Mouse (Mus musculus) heart, embryonic 15.5 days (tissue): ENCODE data around the gene AI661453. TPM values are rescaled to one million over a fixed set of nuclear protein-coding genes. Genes with fewer than 3 reads are reported as not detected.
"Not testable (repeated sequence)": the region's sequence is repeated elsewhere in the genome, so short reads cannot be mapped to it uniquely, and the experiment has no call there.

Source experiments
- ATAC-seq: fragments of 200-750 bp; cut with Nextera tagmentation; replicated peaks from 2 replicates; pipeline ENCODE4 v1.8.0; 2017; ENCODE audit warnings: low read depth, moderate TSS enrichment; ENCODE audit not compliant: insufficient number of reproducible peaks, insufficient read depth, low FRiP score
- H3K27ac ChIP-seq: fragments of 300-500 bp; sonication (generic); 2 replicates; pipeline ENCODE4 v1.5.1; 2015; ENCODE audit warnings: mild to moderate bottlenecking, inconsistent platforms
- H3K27me3 ChIP-seq: fragments of 300-500 bp; sonication (generic); 2 replicates; pipeline ENCODE4 v1.6.1; 2015; ENCODE audit warnings: inconsistent platforms
- H3K36me3 ChIP-seq: fragments of 300-500 bp; sonication (generic); 2 replicates; pipeline ENCODE4 v1.6.1; 2015; ENCODE audit warnings: mild to moderate bottlenecking, inconsistent platforms
- H3K4me1 ChIP-seq: fragments of 300-500 bp; sonication (generic); replicated peaks from 2 replicates; pipeline ENCODE4 v1.6.1; 2015; ENCODE audit warnings: inconsistent platforms
- H3K4me2 ChIP-seq: fragments of 300-500 bp; sonication (generic); 2 replicates; pipeline ENCODE4 v1.6.1; 2015; ENCODE audit warnings: inconsistent platforms, mild to moderate bottlenecking, moderate library complexity
- H3K4me3 ChIP-seq: fragments of 300-500 bp; sonication (generic); 2 replicates; pipeline ENCODE4 v1.5.1; 2015; ENCODE audit warnings: mild to moderate bottlenecking, inconsistent platforms
- H3K9ac ChIP-seq: fragments of 300-500 bp; sonication (generic); 2 replicates; pipeline ENCODE4 v1.6.1; 2015; ENCODE audit warnings: mild to moderate bottlenecking, inconsistent platforms
- H3K9me3 ChIP-seq: fragments of 300-500 bp; sonication (generic); replicated peaks from 2 replicates; pipeline ENCODE4 v1.6.1; 2016; ENCODE audit warnings: inconsistent platforms
- WGBS: fragments of 180-500 bp; shearing (Covaris S2); methylation state at CpG from one replicate; pipeline ENCODE4 v1.1.7; 2015; ENCODE audit warnings: mixed read lengths; 5-methylcytosine and 5-hydroxymethylcytosine counted together
- polyA plus RNA-seq: library from polyadenylated mRNA; unstranded; fragments of >200 nt; fragmentation: Nextera tagmentation; extraction: Ambion mirVana; gene quantifications from 2 replicates; pipeline ENCODE4 v1.2.1, GENCODE M21; 2015

AI661453 gene
- polyA plus RNA-seq: 0.96 and 1.2 TPM in 2 replicates

- 1% methylated on average over 45 of the region's 45 CpGs for WGBS
- H3K27ac ChIP-seq: peak within 1 kb of the TSS; percentile 34
- no peaks in the 10 kb centered on the region for H3K9me3 ChIP-seq
- peak within 1 kb of the TSS; percentile 97 for H3K4me2 ChIP-seq
- peak within 1 kb of the TSS; percentile 64 for H3K4me3 ChIP-seq
- H3K9ac ChIP-seq: peak within 1 kb of the TSS; percentile 66
- ATAC-seq: peak; percentile 57
- no peaks in the 10 kb centered on the region; the same call in 1 of the 2 replicates for H3K27me3 ChIP-seq
- no peaks in the 10 kb centered on the region for H3K36me3 ChIP-seq
- peaks cover 47% of the 10 kb centered on the region for H3K4me1 ChIP-seq
These were observed at the start of gene AI661453 for GRCm38 (mm10) chr17:47436156-47436906. Gene AI661453, plus strand, starts transcription at chr17:47436615.

DNA sequence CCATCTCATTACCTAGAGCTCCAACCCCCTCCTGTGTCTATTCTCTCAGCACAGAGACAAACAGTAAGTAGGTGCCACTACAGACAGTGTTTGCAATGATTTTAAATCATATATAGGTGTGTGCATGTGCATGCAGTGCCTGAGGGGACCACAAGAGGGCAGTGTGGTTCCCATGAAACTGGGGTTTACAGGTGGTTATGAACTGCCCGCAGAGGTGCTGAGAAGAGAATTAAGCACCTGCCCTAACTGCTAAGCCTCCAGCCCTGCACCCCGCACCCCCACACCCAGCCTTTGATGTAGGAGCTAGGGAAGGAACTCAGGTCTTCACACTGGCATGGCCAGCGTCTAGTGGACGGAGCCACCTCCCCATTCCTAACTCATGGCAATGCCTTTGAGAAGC is 49.8 kb upstream of the AI661453 start:
- Histone ChIP-seq H3K9ac (no peak overlapping the region), H3K9me3 (peaks cover 3% of the 10 kb centered on the region; the same call in 1 of the 2 replicates), H3K4me2 (no peak overlapping the region), H3K4me1 (no peaks in the 10 kb centered on the region), H3K4me3 (no peak overlapping the region), H3K27ac (no peak overlapping the region), H3K36me3 (peaks cover 3% of the 10 kb centered on the region; the same call in 1 of the 2 replicates), H3K27me3 (no peaks in the 10 kb centered on the region)
- WGBS: 64% methylated on average over 4 of the region's 4 CpGs
- no peak for ATAC-seq

- 18% methylated on average over 24 of the region's 24 CpGs for WGBS
- H3K4me1 ChIP-seq: peaks cover 15% of the 10 kb centered on the region
- H3K4me3 ChIP-seq: peak overlapping the region; percentile 42
- 0 out of 2 replicates have a peak overlapping the region, but pooled peaks have one; percentile 8 for H3K9ac ChIP-seq
- H3K36me3 ChIP-seq: no peaks in the 10 kb centered on the region
- H3K27me3 ChIP-seq: peaks cover 24% of the 10 kb centered on the region
- peak overlapping the region; percentile 70 for H3K4me2 ChIP-seq
- H3K27ac ChIP-seq: no peak overlapping the region
- ATAC-seq: no peak
- H3K9me3 ChIP-seq: no peaks in the 10 kb centered on the region
These were observed 42.1 kb upstream of the AI661453 start for GRCm38 (mm10) chr17:47394223-47394869.

DNA sequence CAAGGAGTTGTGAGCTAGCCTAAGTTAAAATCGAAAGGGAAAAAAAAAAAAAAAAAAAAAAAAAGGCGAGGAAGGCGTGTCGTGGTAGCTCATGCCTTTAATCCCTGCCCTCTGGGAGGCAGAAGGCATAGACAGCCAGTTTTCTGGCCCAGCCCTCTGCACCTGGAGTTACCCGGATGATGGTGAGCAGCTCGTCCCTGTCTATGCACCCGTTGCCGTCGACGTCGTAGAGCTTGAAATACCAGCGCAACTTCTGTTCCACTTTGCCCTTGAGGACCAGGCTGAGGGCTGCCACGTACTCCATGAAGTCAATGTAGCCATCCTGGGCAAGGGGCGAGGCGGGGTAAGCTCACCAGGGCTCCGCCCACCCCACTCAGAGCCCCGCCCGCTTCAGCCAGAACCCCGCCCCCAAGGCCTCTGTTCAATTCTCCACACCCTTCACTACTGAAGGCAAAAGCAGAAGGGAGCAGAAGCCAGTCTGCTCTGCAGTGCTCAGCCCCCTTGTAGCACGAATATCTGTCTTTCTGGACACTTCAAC is 41.0 kb upstream of the AI661453 start:
- Histone ChIP-seq H3K27ac (no peak overlapping the region), H3K4me3 (peak overlapping the region; percentile 42), H3K36me3 (no peaks in the 10 kb centered on the region), H3K4me1 (peaks cover 15% of the 10 kb centered on the region), H3K27me3 (peaks cover 24% of the 10 kb centered on the region), H3K9ac (0 out of 2 replicates have a peak overlapping the region, but pooled peaks have one; percentile 19), H3K9me3 (no peaks in the 10 kb centered on the region), H3K4me2 (peak overlapping the region; percentile 70)
- WGBS: 3% methylated on average over 19 of the region's 20 CpGs
- ATAC-seq: no peak

DNA sequence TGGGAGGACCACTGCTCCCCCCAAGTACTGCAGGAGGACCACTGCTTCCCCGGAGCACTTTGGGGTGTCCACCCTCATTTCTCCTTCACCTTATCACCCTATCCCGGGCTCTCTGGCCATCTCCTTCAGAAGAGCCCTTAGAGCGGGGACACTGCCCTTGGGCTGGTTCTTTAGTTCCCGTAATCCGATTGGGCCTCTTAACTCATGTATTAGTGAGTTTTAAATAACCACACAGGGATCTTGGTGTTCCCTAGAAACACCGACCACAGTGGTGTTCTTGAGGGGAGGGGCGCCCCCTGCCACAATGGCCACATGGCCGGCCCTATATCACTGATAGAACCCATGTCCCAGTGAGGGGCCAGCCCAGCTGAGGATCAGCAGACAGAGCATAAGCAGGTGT is 37.3 kb upstream of the AI661453 start:
- H3K4me2 ChIP-seq: no peak overlapping the region
- peaks cover 20% of the 10 kb centered on the region for H3K27me3 ChIP-seq
- no peak overlapping the region for H3K4me3 ChIP-seq
- H3K36me3 ChIP-seq: no peaks in the 10 kb centered on the region
- H3K9me3 ChIP-seq: no peaks in the 10 kb centered on the region
- H3K27ac ChIP-seq: no peak overlapping the region
- H3K9ac ChIP-seq: no peak overlapping the region
- no peak for ATAC-seq
- WGBS: 75% methylated on average over 8 of the region's 8 CpGs
- H3K4me1 ChIP-seq: peaks cover 15% of the 10 kb centered on the region

DNA sequence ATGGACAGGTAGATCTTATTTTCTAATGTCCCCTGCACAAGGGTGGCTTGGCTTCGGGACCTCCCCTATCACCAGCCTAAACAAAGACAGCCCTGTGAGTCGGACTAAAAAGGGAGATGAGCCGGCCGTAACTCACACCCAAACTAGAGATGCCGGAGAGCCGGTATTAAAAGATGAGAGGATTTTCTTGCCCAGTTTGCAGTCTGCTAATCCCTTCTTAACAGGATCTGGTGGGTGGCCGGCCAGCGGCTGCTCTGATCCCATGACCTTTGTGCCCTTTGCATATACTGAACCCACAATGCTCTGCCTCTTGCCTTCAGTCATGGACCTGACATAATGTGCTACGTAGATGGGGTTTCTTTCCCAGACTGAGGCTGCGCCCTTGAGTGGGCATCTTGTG is 36.0 kb upstream of the AI661453 start, which contains the start of gene Guca1a:
Gene Guca1a (minus strand): TSS at position 134 of the 400 bp plus-strand sequence.
- Histone ChIP-seq H3K36me3 (no peaks in the 10 kb centered on the region), H3K27me3 (peaks cover 13% of the 10 kb centered on the region), H3K27ac (no peak within 1 kb of the TSS), H3K4me3 (no peak within 1 kb of the TSS), H3K9me3 (no peaks in the 10 kb centered on the region), H3K4me2 (no peak within 1 kb of the TSS), H3K9ac (no peak within 1 kb of the TSS), H3K4me1 (peaks cover 3% of the 10 kb centered on the region)
- ATAC-seq: no peak
- 59% methylated on average over 10 of the region's 10 CpGs for WGBS

GRCm38 (mm10) chr17:47407717-47408557 is 28.5 kb upstream of the AI661453 start:
- no peaks in the 10 kb centered on the region for H3K36me3 ChIP-seq
- no peaks in the 10 kb centered on the region for H3K4me1 ChIP-seq
- H3K4me3 ChIP-seq: no peak overlapping the region
- 54% methylated on average over 10 of the region's 10 CpGs for WGBS
- no peak for ATAC-seq
- H3K27ac ChIP-seq: no peak overlapping the region
- no peak overlapping the region for H3K4me2 ChIP-seq
- no peak overlapping the region for H3K9ac ChIP-seq
- no peaks in the 10 kb centered on the region for H3K9me3 ChIP-seq
- H3K27me3 ChIP-seq: peaks cover 59% of the 10 kb centered on the region

DNA sequence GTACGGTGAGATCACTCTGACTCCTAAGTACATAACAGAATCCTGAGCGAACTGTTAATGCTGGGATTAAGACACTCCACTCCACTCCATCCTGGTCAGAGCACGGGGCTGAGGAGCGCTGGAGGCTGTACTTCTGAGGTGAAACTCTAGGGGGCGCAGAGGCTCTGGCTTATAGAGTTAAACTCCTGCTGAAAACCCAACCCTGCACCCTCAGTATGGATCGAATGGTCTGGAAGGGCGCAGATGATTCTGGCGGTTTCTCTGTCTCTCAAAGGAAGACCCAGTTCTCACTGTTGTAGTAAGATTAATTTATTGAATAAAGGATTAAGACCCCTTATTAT is 27.9 kb upstream of the AI661453 start:
- Histone ChIP-seq H3K27ac (no peak overlapping the region), H3K9me3 (no peaks in the 10 kb centered on the region), H3K36me3 (no peaks in the 10 kb centered on the region), H3K4me3 (no peak overlapping the region), H3K4me1 (no peaks in the 10 kb centered on the region), H3K27me3 (peaks cover 64% of the 10 kb centered on the region), H3K9ac (no peak overlapping the region), H3K4me2 (no peak overlapping the region)
- peak; percentile 45; the same call in 1 of the 2 replicates for ATAC-seq
- WGBS: 23% methylated on average over 8 of the region's 8 CpGs

DNA sequence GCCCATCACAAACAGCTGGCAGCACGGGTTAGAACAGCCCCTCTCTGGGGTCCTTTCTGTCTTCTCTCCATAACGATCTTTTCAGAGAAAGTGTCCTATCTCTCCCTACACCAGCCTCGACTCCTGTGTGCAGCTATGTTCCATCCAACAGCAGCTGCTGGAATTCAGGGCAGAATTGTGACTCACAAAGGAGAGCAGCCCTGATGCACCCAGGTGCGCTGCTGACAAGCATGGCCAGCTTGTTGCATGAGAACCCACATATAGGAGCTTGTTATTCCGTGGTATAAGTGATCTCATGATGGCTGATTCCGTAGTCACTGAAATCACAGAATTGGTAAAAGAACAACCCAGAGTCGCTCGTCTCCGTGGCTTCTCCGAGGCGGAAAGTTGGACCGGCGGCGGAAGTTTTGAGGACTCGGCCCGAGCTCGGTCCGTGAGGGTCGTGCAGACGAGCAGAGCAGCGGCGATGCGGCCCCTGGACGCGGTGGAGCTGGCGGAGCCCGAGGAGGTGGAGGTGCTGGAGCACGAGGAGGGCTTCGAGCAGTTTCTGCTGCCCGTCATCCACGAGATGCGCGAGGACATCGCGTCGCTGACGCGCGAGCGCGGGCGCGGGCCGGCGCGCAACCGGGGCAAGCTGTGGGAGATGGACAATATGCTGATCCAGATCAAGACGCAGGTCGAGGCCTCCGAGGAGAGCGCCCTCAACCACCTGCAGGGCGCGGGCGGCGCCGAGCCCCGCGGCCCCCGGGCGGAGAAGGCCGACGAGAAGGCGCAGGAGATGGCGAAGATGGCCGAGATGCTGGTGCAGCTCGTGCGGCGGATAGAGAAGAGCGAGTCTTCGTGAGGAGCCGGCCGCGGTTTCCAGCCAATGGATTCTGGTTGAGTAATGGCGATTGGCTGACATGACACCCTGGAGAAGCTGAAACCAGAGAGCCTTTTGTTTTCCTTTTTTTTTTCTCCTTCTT is 26.2 kb upstream of the AI661453 start:
- peak overlapping the region; percentile 70 for H3K4me2 ChIP-seq
- H3K4me3 ChIP-seq: peak overlapping the region; percentile 42
- not testable (repeated sequence) for H3K4me1 ChIP-seq, H3K9me3 ChIP-seq, H3K36me3 ChIP-seq, ATAC-seq, H3K9ac ChIP-seq, H3K27ac ChIP-seq
- peaks cover 69% of the 10 kb centered on the region for H3K27me3 ChIP-seq
- 3% methylated on average over 74 of the region's 74 CpGs for WGBS

DNA sequence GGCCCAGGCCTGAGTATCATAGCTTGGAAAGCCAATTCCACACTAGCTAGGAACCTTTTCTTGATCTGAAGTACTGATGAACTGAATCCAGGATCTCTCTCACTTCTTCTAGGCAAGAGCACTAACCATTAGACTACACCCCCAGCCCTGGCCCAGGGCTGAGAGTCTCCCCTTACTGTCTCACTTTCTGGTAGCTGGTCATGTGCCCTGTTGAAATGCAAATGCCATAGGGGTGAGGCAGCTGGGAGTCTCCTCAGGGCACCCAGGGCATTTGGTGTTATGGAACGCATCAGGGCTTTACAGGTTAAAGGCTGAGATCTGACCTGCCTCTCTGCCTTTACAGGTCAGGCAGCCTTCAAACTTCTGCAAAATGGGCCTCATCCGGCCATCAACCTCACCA is 16.2 kb upstream of the AI661453 start:
- Histone ChIP-seq H3K27me3 (no peaks in the 10 kb centered on the region), H3K9me3 (no peaks in the 10 kb centered on the region), H3K27ac (no peak overlapping the region), H3K4me1 (peaks cover 4% of the 10 kb centered on the region; the same call in 1 of the 2 replicates), H3K4me3 (no peak overlapping the region), H3K36me3 (no peaks in the 10 kb centered on the region), H3K4me2 (no peak overlapping the region), H3K9ac (no peak overlapping the region)
- ATAC-seq: no peak
- WGBS: 76% methylated on average over 2 of the region's 2 CpGs
